Mouse (Mus musculus) megakaryocyte, embryonic 14.5 days (primary cell): ENCODE data around the gene Nol7.

ENCODE experiments used
- FLI1 ChIP-seq: IDR thresholded peaks from 2 replicates; pipeline ENCODE4 v1.6.1; 2012; ENCODE audit warnings: low read length, inconsistent platforms, mixed read lengths
- GATA1 ChIP-seq: IDR thresholded peaks from 3 replicates; pipeline ENCODE4 v1.6.1; 2012; ENCODE audit warnings: mixed read lengths, low read length, inconsistent platforms, borderline replicate concordance

- TF ChIP-seq GATA1 = no peak
- TF ChIP-seq FLI1 = no peak
Observed at GRCm38 (mm10) chr13:43428436-43428835, 30.2 kb downstream of the Nol7 start.
